Mouse (Mus musculus): ENCODE data around the gene Gas7.

Gas7 gene

DNA sequence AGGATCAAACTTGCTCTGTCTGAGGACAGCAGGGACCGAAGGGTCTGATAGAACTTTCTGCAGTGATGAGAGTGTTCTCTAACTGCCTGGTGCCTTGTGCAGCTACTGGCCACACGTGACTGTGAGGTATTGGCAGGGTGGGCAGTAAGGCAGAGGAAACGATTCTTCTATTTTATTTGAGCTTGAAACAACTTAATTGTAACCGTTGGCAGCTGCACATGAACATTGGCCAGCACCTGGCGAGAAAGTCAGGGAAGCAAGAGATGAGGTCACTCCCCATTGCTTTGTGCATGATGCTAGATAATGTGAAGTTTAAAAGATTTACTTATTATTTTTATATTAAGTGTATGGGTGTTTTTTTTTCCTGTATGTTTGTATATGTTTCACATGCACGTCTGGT lies 77.9 kb downstream of the Gas7 start:
- DNase-seq (ENCODE audit: low spot score in 2 of 2): no peak

DNA sequence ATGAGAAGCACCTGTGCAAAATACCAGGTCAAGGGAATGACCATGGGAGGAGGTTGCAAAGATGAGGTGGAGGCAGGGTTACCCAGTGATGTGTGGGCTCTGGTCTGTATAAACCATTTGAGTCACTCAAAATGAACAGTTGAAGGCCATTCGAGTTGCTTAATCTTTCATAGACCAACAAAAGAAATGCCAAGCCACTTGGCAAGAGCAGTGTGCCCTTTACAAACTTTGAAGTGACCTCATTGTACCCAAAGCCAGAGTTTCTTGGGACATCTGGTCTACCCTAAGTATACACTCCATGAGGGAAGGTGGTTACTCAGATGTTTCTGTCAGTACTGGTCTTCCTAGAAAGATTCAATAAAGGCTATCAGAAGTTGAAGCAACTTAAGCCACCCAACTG lies 80.5 kb downstream of the Gas7 start:
- DNase-seq (ENCODE audit: low spot score in 2 of 2): no peak

DNA sequence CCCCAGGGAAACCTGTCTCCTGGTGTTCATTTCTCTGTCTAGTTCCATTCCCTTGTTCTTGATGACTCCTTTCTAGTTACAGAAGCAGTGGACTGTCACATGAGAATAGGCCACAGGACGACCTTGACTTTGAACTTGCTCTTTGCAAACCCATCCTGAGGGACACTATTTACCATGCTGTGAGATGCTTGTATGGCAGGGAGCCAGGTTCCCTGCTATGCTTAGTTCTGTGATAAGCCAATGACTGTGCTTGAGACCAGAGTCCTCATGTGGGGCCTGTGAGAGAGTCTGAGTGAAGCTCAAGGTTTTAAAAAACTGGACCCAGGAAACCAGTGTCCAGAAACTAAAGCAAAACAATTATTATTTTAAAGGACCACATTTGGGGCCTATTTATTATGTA lies 81.2 kb downstream of the Gas7 start:
- no peak for DNase-seq (ENCODE audit: low spot score in 2 of 2)

DNA sequence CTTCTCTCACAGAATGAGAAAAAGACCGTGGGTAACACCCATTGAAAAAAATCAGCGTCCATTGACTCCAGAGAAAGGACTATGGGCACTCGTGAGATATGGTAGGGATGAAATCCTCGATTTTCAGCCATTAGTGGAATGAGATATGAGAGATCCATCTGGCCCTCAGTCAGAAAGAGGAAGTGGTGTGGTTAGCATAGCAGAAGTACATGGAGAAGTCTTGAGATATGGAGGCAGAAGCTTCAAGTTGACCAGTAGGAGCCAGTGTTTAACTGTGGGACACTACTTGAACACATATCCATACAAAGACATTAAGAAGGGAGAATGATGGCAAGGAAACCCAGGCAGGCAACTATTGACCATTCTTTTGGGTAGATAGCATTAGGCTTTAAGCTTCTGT lies 82.1 kb downstream of the Gas7 start:
- DNase-seq (ENCODE audit: low spot score in 2 of 2): no peak

DNA sequence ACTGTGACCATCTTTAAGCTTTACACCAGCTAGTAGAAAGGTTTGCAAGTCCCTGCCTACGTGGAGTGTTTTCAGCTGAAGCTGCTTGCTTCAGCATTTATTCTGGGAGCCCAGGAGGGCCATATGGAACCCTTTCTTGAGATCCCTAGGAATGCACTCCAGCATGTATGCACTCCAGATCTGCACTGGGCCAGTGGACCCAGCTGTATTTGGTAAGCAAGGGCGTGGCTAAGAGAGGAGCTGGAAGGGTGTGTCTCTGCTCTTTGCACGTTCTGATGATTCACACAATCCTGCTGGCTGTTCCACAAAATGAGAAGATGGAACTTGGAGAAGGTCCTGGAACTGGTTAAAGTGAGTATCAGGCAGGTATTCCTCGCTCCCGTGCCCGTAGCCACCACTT lies 83.3 kb downstream of the Gas7 start:
- no peak for DNase-seq (ENCODE audit: low spot score in 2 of 2)

DNA sequence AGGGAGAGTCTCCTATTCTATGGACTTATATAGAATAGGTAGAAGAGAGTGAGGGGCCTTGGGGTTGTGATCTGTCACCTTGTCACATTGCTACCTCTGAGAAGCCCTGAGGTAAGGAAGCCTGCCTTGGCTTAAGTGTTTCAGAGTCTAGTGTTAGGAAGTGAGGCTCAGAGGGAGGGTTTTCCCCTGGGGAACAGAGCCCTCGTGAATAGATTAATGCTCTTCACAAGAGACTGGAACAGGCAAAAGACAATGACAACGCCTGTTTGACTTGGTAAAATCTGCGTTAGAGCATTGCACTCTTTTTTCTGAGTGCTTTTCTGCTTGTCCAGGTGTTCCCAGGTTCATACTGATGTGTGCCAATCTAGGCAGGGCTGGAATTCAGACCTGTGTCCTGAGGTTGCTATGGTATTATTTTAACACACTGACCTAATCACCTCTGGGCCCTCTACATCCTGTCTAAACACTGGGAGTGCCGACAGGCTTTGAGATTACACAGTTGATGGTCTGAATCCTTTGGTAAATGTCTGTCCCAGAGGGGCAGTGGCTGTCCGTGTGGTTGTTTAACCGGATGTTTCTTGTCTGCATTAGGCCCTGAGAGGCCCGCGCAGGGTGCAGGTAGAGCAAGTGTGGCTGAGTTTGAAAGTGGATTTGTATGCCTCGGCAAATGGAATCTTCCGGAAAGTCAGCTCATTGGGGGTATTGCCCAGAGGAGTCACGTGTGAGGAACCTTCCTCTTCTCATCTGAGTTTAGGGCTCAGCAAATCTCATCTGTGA lies 89.6 kb downstream of the Gas7 start:
- no peak for DNase-seq (ENCODE audit: low spot score in 2 of 2)

DNA sequence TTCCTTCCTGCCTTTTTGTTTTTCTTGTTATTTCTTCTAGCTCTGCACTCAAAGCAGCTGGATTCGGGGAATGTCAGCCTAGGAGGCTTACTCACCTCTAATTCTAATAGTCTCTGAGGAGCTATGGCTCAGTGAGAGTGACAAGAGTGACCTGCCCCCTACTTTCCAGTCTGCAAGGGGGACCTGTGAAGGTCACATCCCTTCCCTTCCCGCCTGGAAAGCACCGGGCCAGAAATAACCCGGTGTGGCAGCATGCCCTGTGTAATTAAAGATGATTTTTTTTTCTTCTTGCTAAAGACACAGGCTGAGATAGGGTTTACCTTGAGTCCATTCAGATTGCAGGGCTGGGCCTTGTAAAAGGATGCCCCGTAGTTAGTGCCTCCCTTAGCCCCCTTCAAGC lies 91.3 kb downstream of the Gas7 start:
- DNase-seq (ENCODE audit: low spot score in 2 of 2): no peak

DNA sequence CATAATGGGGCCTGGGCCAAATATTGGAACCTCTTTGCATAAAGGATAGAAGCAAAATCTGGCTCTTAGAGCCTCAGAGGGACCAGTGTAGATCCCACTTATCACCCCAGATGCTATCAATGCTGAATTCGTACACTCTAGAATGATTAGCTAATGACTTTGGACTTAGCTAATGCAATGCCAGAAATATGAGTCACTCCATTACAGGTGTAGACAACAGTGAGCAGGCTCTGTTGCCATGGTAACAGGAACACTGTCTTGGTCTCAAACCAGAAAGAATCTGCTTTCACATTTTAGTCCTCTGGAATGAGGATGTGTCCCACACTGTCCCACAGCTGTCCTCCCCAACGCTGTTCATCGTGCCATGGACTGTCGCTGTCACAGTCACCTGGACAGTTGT lies 94.1 kb downstream of the Gas7 start:
- no peak for DNase-seq (ENCODE audit: low spot score in 2 of 2)

DNA sequence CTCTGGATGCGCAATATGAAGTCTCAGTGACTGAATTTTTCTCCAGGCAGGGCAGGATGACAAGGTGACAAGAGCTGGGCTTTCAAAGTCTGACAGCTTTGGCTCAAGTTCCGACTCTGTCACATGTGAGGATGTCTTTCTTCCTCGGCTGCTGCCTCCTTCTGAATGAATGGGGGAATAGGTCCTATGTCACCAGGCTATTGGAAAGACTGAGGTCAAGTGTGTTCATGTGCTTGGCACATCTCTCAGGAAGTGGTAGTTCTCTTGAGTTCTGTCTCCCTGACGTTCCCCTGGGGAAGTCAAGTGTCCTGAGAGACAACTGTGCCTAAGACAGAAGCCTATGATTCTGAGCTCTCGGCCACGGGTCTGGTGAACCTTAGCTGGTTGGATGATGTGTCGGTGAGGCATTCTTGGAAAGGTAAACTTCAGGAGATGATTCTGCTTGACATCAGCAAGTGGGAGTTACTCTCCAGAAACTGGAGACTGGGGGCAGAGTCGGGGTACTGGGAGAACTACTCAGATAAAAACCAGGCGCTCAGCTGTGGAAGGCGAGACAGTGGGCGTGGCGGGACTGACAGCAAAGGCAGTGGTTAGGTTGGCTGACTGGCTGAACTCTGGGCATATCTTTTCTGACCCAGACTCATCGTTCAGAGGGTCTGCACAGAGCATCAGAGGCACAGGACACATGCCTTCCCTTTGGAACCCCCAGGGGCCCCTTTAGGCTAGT lies 94.7 kb downstream of the Gas7 start:
- DNase-seq (ENCODE audit: low spot score in 2 of 2): no peak

DNA sequence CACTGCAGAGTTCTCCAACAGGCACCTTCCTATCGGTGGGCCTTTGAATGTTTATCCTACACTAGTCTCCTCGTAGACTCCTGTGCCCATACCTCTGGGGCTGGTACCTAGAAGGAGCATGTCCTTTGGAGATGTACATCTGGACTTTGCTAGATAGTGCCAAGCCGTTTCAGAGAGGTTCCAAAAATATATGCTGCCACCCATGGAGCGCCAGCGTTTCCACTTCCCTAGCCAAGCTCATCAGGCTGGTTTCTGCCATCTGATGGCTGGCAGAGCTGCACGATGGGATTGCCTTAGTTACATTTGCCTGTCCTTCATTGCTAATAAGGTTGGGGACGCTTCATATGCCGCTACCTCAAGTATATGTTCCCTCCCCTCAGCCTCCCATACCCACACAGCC lies 97.2 kb downstream of the Gas7 start:
- no peak for DNase-seq (ENCODE audit: low spot score in 2 of 2)

DNA sequence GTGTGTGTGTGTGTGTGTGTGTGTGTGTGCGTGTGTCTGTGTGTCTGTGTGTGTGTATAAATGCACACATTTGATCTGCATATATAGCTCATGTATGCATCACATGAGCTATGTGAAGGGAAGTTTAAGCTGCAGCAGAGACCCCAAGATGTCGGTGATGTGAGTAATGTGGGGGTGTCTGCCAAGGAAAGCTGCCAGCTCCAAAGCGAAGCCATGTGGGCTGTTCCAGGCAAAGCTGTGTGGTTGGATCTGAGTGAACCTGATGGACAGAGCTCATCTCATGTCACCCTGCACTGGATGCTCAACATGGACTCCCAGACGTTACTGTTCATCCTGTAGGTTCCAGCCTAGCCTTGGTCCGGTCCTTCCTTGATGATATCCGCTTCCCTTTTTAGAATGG lies 99.0 kb downstream of the Gas7 start:
- DNase-seq (ENCODE audit: low spot score in 2 of 2): no peak

DNA sequence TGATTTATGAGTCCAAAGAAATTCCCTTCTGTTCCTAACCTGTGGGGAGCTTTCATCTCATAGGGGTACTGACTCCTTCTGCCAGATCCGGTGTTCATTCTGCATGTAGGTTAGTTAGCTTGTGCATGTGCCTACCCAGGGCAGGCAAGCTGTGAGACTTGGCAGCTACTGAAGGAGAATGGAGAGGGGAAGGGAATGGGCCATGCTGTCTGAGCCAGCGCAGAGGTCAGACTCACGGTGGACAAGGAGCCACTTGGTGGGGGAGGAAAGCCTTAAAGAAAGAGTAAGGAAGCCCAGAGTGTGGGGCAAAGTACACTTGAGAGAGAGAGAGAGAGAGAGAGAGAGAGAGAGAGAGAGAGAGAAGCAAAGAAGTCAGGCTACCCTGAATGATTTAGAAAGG lies 101.1 kb downstream of the Gas7 start:
- DNase-seq (ENCODE audit: low spot score in 2 of 2): no peak

DNA sequence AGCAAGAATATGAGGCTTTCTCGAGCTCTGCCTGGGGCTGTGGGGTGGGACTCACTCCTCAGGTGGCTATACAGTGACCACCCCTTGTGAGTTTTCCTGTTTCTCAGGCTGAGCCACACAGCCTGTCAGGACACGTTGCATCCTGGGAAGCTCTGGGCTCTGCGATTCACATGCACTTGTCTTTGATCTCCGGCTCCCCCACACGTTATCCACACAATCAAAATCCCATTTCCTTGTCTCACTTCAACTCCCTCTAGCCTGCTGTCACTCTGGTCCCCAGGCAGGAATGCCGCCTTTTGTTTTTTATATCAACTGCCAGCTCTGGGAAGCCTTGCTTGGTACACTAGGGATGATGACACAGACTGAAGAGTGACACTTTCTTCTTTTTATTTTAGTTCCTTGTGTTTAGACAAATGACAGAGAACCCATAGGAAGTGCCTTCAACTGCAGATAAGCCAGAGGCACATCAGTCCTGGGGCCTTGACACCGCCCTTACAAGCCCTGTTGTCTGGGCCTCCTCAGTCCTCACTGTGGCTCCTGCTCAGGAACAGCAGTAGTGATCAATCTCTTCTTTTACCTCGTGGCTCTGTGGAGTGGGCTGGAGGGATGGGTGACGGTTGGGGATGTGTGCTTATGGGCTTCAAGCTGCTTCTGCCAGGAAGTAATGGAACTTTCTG lies 103.7 kb downstream of the Gas7 start:
- no peak for DNase-seq (ENCODE audit: low spot score in 2 of 2)

DNA sequence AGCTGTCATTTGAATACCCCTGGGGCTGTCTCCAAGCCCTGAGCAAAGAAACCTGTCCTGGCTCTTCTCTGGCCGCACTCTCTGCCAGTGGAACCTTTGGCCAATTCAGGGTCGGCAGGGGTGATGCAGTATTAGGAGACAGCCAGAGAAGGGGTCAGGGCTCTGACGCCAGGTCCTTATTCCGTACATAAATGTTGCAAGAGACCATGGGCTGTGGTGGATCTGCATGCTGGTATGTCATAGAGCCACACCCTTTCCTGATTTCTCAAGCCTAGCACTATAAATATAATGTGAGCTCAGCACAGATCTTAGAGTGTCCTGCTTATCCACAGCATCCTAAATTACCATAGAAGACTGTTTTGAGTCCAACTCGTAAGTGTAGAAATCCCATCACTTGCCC lies 104.3 kb downstream of the Gas7 start:
- DNase-seq (ENCODE audit: low spot score in 2 of 2): no peak

DNA sequence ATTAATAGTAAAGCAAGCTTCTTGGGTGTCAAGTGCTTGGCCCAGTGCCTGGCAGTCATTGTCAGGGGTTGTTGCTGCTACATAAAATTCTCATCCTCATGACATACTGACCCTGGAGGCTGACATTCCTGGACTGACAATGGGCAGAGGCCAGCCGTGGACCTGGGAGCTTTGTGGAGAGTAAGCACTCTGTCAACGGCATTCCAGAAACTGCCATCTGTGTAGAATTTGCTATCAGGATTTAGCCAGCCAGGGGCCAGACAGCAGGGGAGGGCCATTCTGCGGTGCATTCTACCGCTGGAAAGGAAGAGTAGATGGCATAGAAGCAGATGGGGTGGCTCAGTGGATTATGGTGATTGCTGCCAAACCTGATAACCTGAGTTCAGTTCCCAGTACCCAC lies 106.4 kb downstream of the Gas7 start:
- DNase-seq (ENCODE audit: low spot score in 2 of 2): no peak

DNA sequence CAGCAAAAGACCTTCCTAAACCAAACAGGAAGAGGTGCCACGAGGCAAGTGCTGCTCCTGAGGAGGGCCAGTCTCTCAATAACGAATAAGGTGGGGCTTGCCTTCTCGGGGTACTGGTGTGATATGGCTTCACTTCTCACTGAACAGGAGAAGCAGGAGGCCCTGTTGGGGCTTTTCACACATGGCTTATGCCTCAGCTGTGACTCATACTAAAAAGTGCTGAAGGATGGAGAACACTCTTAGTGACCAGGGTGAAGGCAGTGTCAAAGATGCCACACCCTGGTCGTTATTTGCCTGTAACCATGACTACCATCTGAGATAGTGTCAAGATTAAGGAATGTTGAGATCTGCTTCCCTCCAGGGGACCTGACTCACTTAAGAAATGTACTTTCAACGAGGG lies 107.9 kb downstream of the Gas7 start:
- DNase-seq (ENCODE audit: low spot score in 2 of 2): no peak

DNA sequence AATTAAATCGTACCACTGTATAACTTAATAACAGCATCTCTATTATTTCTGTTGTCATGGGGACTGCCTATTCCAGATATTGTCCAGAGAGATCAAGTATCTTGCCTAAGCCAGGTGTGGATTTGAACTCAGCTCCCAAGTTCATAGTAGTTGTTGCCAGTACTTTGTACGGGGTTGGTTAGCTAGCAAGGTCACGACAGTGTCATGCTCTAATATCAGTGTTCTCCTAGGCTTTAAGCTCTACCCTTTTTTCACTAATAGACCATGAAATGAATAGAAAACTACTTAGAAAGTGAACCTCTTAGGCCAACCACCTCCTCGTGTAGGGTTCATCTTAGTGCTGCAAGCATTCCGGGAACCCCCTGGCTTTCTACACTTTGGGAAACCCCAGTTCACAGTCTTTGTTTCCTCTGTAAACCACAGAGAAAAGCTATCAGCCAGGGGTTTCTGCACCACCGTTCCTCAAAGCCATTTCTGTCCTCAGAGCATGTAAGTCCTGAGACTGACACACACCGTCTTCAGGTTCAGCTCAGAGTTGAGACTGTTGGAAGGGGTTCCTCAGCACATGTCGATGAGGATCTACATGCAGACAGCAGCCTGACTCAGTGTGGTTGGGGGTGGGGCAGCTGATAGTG lies 108.9 kb downstream of the Gas7 start:
- no peak for DNase-seq (ENCODE audit: low spot score in 2 of 2)

DNA sequence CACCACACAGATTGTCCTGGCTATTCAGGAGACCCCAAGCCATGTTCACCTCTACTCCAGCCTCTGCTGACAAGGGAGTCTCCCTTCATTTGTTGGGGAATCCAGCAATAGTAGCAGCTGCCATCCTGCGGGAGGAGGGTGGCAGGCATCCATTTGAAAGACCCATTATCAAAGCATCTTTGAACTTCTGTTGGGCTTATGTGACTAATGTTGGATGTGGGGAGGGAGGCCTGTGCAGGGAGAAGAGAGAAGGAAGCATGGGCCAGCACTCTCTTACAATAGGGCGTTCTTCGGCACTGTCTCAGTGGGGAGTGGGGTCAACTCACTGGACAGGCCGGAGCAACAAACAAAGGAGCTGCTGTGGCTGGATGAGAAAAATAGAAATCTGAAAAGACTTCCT lies 110.3 kb downstream of the Gas7 start:
- no peak for DNase-seq (ENCODE audit: low spot score in 2 of 2)

DNA sequence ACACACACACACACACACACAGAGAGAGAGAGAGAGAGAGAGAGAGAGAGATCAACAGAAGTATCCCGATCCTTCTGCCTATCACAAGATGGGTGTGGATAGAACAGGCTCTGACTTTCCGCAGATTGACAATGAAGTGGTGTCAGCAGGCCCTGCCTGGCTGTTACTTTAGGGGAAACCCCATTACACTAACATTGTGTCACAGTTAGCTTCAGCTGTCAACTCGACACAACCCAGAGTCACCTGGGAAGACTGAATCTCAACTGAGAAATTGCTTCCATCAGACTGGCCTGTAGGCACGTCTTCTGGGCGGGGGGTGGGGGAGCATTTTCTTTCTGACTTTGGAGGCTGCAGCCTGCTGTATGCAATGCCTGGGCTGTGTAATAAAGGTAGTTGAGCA lies 111.5 kb downstream of the Gas7 start:
- no peak for DNase-seq (ENCODE audit: low spot score in 2 of 2)

DNA sequence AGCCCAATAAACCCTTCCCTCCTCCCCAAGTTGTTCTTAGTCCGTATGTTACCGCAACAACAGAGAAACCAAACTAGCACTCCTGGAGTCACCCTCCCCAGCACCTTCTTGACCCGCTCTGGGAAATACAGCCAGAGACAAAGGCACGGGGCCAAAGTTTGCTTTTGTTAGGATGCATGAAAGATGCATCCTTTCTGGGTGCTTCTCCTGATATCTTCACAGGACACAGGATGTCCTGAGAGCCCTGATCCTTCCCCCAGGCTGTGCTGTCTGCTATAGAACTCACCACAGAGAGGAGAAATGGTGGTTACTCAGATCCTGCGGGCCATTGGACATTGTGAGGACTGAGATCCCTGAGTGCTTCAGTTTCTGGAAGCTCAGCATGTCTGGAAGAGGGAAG lies 111.9 kb downstream of the Gas7 start:
- DNase-seq (ENCODE audit: low spot score in 2 of 2): no peak

DNA sequence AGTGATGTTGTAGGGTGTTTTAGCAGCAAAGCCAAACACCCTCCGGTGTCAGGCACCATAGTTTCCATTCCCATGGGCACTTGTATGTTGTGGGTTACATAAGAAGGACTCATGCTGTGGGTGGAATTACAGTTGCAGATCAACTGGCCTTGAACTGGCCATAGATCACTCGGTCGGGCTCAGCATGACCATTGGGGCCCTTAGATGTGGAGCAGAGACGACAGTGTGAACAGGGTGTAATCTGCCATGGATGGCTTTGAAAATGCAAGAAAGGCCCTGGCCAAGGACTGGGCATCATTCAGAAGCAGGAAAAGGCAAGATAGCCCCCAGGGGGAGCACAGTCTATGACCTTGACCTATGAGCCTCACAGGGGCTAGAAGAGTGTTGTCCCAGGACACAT lies 112.8 kb downstream of the Gas7 start:
- no peak for DNase-seq (ENCODE audit: low spot score in 2 of 2)

DNA sequence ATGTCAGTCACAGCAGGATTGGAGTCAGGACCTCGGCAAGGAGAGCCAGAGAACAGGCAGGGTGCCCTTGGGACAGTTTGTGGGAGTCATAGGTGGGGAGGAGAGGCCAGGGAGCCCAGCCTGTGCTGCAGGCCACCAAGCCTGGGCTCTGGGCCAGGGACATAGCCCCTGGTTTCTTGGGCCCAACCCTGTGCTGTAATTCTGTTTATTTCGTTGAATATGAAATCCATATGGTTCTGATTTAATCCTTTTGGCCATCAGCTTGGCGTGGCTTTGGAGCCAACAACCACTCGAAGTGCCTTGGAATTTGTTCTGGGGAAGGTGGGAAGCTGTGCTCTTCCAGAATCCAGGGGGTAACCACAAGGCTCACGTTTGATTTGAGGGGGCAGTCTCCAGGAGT lies 113.6 kb downstream of the Gas7 start:
- no peak for DNase-seq (ENCODE audit: low spot score in 2 of 2)

DNA sequence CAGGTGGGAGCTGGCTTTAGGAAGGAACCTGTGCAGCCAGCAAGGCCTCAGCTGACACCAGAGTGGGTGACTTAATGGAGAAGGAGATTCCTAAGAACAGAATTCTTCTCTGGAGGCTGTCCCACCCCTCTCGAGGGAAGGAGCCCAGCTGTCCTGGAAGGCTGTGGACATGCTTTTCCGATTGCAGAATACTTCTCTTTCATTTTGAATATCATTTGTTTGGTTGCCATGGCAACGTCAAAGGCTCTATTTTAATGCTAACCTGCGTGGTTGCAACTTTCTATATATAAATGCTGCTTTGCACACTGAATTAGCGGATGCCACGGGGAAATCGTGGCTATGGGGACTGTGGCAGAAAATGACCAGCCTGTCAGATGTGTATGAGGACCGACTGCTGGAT lies 115.7 kb downstream of the Gas7 start:
- DNase-seq (ENCODE audit: low spot score in 2 of 2): peak; percentile 39 to 51

All from frontal cortex, postnatal 14 days (tissue).